Mouse (Mus musculus): ENCODE data around the gene Herc3.

DNA sequence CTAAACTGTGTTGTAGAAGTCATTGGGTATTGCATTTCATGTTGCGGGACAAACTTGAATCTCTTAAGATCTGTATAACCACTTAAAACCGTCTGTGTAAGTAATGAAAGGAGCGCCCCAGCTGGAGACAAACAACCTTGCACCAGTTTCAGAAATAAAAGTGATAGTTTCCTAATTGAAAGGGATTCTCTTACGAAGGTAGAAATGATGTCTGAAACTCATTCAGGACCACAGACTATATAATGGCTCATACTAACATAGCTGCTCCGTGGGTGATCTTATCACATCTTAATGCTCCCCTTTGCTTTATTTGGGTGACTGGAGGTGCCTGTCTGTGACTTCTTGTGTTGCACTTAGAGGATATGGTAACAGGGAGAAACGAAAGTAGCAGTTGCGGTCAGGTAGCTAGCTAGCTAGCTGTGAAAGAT is 1.3 kb downstream of the Herc3 start:
- TF ChIP-seq CTCF (IDR thresholded peaks at IDR 0.05; ENCODE audit: low read depth) (no peak), EP300 (IDR thresholded peaks at IDR 0.05; ENCODE audit: low read depth) (no peak)
